Mouse (Mus musculus) B cell, adult (primary cell): ENCODE measurements around the gene Olfr328. TPM values are rescaled to one million over a fixed set of nuclear protein-coding genes. Genes with fewer than 3 reads are reported as not detected.

Experiments
- total RNA-seq: library from RNA; stranded (reverse); gene quantifications from 4 replicates; pipeline ENCODE4 v1.2.4, GENCODE M21; 2023; ENCODE audit not compliant: inconsistent age

Olfr328 gene
- total RNA-seq, result 0.19 TPM in 1 of 4 replicates, not detected in the others

DNA sequence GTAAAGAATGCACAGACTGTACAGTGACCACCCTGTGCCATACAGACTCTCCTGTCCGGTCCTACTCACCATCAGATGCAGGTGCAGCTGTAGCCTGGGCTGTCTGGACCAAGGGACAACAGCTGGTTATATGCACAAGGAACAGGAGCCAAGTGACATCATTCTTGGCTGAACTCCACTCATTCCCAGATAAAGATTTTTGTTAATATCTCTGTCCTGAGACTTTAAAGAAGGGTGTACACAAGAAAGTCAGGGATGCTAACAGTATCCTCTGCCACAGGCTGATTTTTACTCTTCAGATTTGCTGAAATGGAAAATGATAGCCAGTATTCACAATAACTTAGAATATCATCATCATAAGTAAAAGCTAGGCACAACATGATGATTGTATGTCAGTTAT, at the start of gene Olfr328:
TSS of gene Olfr328 (minus strand) at position 101 of the 400 bp plus-strand sequence.

DNA sequence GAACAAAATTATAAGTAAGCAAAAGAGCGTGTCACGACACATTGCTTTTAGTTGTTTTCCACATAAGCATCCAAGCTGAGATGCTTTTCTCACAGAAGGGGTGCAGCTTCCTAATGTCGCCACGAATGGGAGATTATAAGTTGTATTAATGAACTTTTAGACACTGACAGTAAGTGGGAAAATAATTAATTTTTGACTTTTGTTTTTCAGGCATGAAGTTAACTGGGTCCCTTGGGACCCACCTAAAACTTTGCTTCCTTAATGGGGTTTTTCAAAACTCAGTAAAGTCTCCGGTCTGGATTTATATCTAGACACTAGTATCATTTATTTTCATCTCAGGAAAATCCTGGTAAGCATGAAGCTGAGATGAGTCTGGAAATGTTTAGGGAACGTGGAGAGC, 39.4 kb upstream of the Olfr328 start, which contains the start of gene Olfr324:
TSS of gene Olfr324 (plus strand) at position 301 of the 400 bp plus-strand sequence.

DNA sequence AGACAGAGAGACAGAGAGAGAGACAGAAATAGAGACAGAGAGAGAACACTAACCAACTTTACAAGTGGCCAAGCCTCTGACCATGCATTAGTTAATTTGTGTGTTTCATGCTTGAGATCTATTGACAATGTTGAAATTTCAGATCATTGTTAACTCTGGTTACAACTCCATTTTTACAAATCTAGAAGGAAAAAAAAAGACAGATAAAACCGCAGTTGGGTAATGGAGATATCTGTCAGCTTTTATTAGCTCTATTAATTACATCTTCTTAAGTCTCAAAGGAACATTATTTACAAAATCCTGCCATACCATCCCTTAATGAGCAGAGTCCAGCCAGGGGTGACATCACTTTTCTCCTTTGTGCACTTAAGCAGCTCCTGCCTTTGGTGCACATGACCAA, 22.0 kb upstream of the Olfr328 start, which contains the start of gene Olfr325:
TSS of gene Olfr325 (plus strand) at position 301 of the 400 bp plus-strand sequence.

DNA sequence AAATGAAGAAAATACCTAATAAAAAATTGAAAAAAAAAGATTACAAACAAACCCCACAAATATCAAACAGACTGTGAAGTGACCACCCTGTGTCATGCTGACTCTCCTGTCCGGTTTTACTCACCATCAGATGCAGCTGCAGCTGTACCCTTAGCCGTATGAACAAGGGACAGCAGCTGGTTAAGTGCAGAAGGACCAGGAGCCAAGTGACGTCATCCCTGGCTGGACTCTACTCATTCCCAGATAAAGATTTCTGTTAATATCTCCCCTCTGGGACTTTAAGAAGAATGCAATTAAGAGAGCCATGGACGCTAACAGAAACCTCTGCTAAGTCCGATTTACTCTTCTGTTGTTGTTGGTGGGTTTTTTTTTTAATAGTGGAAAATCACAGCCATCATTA, 15.0 kb upstream of the Olfr328 start, which contains the start of gene Olfr224:
TSS of gene Olfr224 (minus strand) at position 149 of the 400 bp plus-strand sequence.

DNA sequence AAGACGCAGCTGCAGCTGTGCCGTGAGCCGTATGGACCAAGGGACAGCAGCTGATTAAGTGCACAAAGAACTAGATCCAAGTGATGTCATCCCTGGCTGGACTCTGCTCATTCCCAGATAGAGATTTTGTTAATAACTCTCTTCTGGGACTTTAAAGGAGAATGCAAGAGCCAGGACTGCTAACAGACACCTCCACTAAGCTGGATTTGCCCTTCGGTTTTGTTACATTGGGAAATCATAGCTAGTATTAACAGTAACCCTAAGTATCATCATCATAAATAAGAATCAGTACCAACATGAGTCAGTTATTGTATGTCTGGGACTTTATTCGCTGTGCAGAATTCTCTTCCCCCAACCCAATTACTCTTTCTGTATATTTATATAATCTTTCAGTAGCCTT, 9.1 kb downstream of the Olfr328 start, which contains the start of gene Olfr329-ps:
TSS of gene Olfr329-ps (minus strand) at position 101 of the 400 bp plus-strand sequence.

DNA sequence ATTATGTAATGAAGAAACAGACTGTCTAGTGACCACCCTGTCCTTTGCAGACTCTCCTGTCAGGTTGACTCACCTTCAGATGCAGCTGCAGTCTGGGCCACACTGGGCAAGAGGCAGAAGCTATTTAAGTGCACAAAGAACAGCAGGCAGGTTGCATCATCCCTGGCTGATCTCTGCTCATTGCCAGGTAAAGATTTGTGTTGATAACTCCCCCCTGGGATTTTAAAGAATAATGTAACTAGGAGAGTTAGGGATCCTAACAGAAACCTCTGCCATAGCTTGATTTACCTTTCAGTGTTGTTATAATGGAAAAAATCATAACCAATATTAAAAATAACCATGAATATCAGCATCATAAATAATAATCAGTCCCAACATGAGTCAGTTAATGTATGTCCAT, 20.7 kb downstream of the Olfr328 start, which contains the start of gene Olfr330:
TSS of gene Olfr330 (minus strand) at position 101 of the 400 bp plus-strand sequence.

DNA sequence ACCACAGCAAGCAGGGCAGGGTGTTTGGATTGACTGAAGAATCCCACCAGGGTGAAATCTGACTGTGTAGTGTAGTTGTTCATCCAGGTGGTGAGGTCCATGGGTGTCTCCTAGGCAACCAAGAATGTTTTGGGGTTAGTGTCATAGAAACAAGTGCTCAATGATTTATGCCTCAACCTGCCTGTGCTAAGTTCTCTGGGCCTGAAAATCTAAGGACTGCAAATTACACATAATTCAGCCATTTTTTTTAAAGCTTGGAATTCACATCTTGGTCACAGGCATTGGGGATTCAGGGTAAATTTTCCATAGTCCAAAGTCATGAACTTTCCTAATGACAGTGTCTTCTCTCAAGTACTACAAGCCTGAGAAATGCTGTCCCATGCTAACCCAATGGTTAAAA, 53.0 kb downstream of the Olfr328 start, which contains the start of gene Olfr331:
TSS of gene Olfr331 (minus strand) at position 101 of the 400 bp plus-strand sequence.

Other genes with a start within 250 kb of the Olfr328 start
- gene Zfp692, start 248.6 kb downstream of the Olfr328 start, total RNA-seq, result 29.9 to 31.8 TPM (median 30.8 TPM) in 4 replicates
- 26.9 to 29.1 TPM (median 27.9 TPM) in 4 replicates for gene Zfp672, start 225.3 kb downstream of the Olfr328 start, total RNA-seq
- 20.2 to 31.2 TPM (median 22.2 TPM) in 4 replicates for gene Sh3bp5l, start 224.9 kb downstream of the Olfr328 start, total RNA-seq
- gene Lypd8, start 176.6 kb downstream of the Olfr328 start, total RNA-seq, result not detected in 4 replicates
- gene 1810065E05Rik, start 134.5 kb downstream of the Olfr328 start, total RNA-seq, result not detected in 4 replicates
- gene Gm12253, start 123.1 kb downstream of the Olfr328 start, total RNA-seq, result not detected in 4 replicates
- gene Lypd9, start 102.7 kb downstream of the Olfr328 start, total RNA-seq, result not detected in 4 replicates
- gene Olfr30, start 93.4 kb downstream of the Olfr328 start, total RNA-seq, result not detected in 4 replicates
- gene Olfr332, start 63.1 kb downstream of the Olfr328 start, total RNA-seq, result not detected in 4 replicates
- gene Olfr331, start 53.1 kb downstream of the Olfr328 start, total RNA-seq, result not detected in 4 replicates
- not detected in 4 replicates for gene Olfr330, start 20.8 kb downstream of the Olfr328 start, total RNA-seq
- gene Olfr329-ps, start 9.2 kb downstream of the Olfr328 start, total RNA-seq, result not detected in 4 replicates
- gene Olfr224, start 14.9 kb upstream of the Olfr328 start, total RNA-seq, result not detected in 4 replicates
- gene Olfr325, start 22.1 kb upstream of the Olfr328 start, total RNA-seq, result not detected in 4 replicates
- not detected in 4 replicates for gene Olfr324, start 39.5 kb upstream of the Olfr328 start, total RNA-seq
- gene 2210407C18Rik, start 60.4 kb upstream of the Olfr328 start, total RNA-seq, result not detected in 4 replicates
- gene Olfr323, start 74.9 kb upstream of the Olfr328 start, total RNA-seq, result not detected in 4 replicates
- gene Trim58, start 84.8 kb upstream of the Olfr328 start, total RNA-seq, result not detected in 4 replicates
- gene Olfr322, start 103.1 kb upstream of the Olfr328 start, total RNA-seq, result not detected in 4 replicates
- not detected in 4 replicates for gene Olfr320, start 125.5 kb upstream of the Olfr328 start, total RNA-seq
- not detected in 4 replicates for gene Olfr319, start 143.5 kb upstream of the Olfr328 start, total RNA-seq
- 0.58 to 0.96 TPM (median 0.68 TPM) in 4 replicates for gene Olfr318, start 168.4 kb upstream of the Olfr328 start, total RNA-seq
- gene Olfr317, start 183.6 kb upstream of the Olfr328 start, total RNA-seq, result not detected in 4 replicates
- not detected in 4 replicates for gene Olfr316, start 197.1 kb upstream of the Olfr328 start, total RNA-seq
- gene Olfr315, start 217.6 kb upstream of the Olfr328 start, total RNA-seq, result not detected in 4 replicates
- gene Olfr314, start 227.3 kb upstream of the Olfr328 start, total RNA-seq, result not detected in 4 replicates
- gene Fam183b, start 246.3 kb upstream of the Olfr328 start, total RNA-seq, result not detected in 4 replicates